Mouse (Mus musculus): ENCODE data around the gene Cd44.

Gene Cd44

DNA sequence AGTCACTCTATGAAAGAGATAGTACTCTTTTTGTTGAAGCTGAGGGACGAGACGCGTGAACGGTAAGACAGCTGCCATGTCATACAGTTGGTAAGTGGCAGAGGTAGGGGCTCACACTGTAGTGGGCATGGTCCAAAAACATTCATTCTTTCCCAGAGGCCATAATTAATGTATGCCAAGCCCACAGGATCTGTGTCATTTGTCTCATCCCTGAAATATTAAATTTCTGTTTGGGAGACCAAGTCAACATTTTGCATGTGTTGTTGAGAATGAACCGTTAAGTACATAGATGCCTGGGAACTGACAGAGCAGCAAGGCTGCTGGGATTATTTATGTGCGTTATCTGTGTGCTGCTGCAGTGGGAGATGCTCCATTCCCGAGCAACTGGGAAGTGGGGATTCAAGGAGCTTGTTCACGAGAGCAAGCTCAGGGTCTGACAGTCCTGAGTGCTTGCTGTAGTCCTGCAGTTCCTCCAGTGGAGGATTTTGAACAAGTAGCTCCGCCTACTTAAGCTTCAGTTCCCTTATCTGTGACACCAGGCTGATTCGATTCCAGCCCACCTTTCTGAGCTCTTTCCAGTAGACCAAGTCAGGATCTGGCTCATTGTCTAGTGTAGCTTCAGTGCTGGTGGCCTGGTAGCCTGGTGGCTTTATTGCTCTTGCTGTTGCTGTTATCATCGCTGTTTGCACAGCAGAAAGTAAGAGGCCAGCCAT, 12.5 kb upstream of the Cd44 start:
- DNase-seq (ENCODE audit: low spot score in 2 of 2), result no peak

- DNase-seq (ENCODE audit: low spot score in 2 of 2), result no peak
Measured at GRCm38 (mm10) chr2:102912951-102913350, 11.5 kb upstream of the Cd44 start.

- no peak for DNase-seq (ENCODE audit: low spot score in 2 of 2)
Measured at GRCm38 (mm10) chr2:102912469-102912868, 11.0 kb upstream of the Cd44 start.

DNA sequence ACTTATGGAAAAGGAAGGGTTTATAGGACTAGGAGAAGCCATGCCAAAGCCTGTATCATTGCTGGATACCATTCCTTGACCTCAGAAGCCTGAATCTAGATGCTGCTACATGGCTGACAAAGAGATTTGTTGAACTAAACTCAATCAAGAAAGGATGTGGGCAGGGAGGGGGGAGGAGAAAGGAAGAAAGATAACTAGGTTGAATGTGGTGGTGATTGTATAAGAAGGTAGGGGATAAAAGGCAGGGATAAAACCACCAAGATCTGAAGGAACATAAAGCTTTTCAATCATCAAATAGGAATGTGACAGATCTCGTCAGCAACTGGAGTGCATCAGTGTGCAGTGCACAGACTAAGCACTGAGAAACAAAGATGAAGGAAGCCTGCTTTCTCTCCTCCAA, 7.9 kb upstream of the Cd44 start:
- DNase-seq (ENCODE audit: low spot score in 2 of 2), result no peak

DNA sequence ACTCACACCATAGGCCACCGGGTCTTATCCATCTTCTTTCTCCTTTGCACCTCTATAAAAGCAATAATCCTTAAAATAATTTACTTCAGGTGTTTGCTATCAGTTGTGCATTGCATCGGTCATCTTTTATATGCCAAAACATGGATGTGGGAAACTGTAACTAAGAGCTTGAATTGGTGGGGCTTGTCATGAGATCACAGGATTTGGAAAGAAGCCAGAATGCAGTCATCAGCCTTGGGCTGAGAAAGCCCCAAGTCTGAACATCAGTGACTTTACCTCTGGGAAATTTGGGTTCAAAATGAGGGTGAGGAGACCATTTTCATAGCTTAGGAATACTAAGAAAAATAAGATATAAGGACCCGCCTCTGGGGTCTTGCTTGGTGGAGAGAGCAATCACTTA, 4.1 kb upstream of the Cd44 start:
- DNase-seq (ENCODE audit: low spot score in 2 of 2), result no peak

- no peak for DNase-seq (ENCODE audit: low spot score in 2 of 2)
Measured at GRCm38 (mm10) chr2:102901828-102902223, 361 bp upstream of the Cd44 start.

GRCm38 (mm10) chr2:102900230-102900721, 1.2 kb downstream of the Cd44 start:
- DNase-seq (ENCODE audit: low spot score in 2 of 2), result no peak

DNA sequence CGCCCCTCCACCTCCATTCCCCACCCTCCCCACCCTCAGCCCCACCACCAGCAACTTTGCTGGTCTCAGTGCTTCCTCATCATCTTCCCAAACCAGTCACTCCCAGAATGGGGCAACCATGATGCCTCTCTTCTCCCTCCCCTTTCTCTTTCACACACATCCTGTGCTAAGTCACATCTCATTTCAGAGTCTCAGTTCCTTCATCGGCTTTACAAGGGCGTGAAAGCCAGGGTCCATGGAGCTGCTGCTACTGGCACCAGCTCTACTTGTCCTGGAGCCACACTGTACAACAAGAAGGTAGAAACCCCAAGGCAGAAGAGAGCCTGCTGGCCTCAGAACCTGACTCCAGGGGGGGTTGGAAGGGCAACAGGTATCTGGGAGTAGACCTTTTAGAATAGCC, 2.2 kb downstream of the Cd44 start:
- DNase-seq (ENCODE audit: low spot score in 2 of 2), result no peak

DNA sequence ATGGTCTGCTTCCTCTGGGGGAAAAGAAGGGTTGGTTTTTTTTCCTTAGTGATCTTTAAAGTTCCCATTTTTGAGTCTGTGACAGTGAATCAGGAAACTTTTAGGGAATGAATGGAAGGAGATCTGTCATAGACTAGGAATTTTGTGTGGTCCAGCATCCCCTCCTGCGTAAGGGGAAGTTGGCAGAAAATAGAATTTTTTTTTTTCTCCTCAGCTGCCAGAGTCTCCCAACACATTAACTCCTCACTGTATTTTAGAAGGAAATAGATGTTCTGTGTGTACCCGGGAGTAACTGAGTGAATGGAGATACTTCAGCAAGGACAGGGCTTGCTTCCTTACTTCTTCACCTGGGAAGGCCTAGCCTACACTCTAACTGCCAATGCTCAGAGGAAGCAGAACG, 2.9 kb downstream of the Cd44 start:
- no peak for DNase-seq (ENCODE audit: low spot score in 2 of 2)

- no peak for DNase-seq (ENCODE audit: low spot score in 2 of 2)
Measured at GRCm38 (mm10) chr2:102896154-102896553, 5.3 kb downstream of the Cd44 start.

DNA sequence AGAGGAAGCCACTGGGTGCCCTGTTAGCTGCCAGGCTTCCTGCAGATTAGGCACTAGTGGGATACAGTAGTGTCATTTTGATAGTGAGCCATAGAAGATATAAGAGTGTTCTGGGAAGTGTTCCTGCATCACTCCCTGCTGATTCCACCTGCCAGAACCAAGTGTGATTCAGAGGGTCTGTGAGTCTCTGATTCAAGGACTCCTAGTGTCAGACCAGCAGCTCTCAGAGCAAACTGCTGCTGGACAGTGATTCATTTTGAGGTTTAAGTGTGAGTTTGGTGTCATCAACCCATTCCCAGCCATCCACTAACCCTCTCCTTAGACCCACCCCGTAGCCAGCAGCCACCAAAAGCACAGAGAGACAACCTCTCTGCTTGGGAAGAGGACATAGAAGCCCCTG, 6.3 kb downstream of the Cd44 start:
- no peak for DNase-seq (ENCODE audit: low spot score in 2 of 2)

- no peak for DNase-seq (ENCODE audit: low spot score in 2 of 2)
Measured at GRCm38 (mm10) chr2:102894785-102895184, 6.7 kb downstream of the Cd44 start.

- DNase-seq (ENCODE audit: low spot score in 2 of 2), result no peak
Measured at GRCm38 (mm10) chr2:102888688-102889225, 12.7 kb downstream of the Cd44 start.

GRCm38 (mm10) chr2:102887137-102887536, 14.3 kb downstream of the Cd44 start:
- no peak for DNase-seq (ENCODE audit: low spot score in 2 of 2)

DNA sequence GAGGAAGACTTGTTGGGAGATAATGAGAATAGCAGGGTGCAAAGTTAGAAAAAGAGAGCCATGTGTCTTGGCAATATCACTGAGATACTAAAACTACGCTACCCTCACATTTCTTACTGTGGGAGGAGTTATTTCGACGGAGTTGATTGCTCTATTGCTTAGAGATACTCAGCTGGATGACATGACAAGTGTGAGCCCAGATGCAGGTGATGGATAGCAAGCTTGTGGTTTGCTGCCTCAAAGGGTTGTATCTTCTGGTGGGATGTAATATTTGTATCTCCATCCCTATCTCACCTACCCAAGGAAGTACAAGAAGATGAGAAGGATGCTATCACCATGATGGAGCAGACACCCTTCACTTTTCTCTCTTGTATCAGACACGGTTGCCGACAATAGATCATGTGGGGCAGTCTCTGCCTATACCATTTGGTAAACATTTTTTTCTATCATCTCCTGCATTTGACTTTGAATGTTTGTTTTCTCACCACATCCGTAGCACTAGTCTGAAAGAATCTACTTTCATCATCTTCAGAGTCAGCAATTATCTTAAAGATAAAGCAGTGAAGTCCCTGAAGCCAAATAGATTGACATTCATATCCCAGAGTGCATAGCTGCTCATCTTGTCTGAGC, 15.0 kb downstream of the Cd44 start:
- no peak for DNase-seq (ENCODE audit: low spot score in 2 of 2)

DNA sequence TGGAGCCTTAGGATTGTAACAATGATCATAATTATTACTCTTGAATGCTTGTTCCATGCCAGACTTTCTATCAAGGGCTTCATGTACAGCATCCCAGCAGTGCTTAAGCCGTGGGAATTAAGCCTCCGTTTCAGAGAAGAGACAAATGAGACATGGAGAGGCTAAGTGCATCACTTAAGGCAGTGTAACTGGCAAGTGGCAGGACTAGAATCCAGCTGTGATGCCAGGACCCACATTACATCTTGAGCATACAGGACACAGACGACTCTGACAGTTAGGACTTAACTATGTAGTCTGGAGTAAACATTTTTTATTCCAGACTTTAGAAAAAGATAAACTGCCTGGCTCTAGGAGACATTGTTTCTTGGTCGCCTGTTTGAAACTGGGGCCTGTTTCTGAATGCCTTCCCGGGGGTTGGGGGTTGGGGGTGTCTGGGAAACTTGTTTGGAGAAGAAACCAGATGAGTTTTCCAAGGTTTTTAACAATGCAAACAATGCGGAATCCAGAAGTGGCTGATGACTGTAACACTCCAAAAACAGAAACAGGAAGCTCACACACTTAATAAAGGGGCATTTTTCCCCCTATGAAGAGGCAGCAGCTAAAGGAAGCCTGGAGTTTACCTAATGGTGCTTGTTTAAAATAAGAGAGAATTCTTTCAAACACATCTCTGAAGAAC, 18.7 kb downstream of the Cd44 start:
- DNase-seq (ENCODE audit: low spot score in 2 of 2), result no peak

GRCm38 (mm10) chr2:102882004-102882588, 19.4 kb downstream of the Cd44 start:
- peak in 1 of 2 experiments; percentile 12 for DNase-seq (ENCODE audit: low spot score in 2 of 2)

GRCm38 (mm10) chr2:102878513-102878912, 23.0 kb downstream of the Cd44 start:
- DNase-seq (ENCODE audit: low spot score in 2 of 2), result no peak

DNA sequence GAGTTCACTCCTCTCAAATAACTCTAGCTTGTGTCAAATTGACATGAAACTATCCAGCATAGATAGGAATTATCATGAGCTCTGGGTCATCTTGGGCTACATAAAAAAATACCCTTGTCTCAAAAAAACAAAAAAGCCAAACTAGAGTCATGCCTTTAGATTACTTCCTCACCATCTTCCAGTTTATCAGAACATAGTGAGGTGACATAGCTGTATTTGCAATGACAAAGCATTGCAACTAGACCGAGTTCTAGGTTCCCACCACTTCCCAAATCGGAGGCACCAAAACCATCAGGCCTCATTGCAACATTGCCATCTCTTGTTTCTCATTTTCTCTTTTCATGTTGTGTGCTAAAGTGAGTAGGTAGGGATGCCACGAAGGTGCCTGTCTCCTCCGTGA, 24.0 kb downstream of the Cd44 start:
- DNase-seq (ENCODE audit: low spot score in 2 of 2), result no peak

DNA sequence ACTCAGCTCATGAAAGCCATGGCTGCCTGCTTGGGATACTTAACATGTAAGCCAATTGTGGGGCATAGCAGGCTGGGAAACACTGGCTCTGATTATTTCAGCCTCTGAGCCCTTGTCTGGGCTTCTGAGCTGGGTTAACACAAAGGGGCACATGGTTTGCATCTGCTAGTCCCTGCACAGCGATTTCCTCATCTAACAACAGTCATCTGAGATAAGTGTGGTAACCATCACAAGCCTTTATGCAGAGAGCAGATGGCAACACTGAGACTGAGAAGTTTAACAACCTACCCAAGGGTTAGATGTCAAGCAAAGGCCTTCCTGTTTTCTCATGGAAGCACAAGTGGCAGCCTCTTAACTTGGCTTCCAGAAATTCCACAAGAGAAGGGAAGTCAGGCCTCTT, 25.3 kb downstream of the Cd44 start:
- no peak for DNase-seq (ENCODE audit: low spot score in 2 of 2)

DNA sequence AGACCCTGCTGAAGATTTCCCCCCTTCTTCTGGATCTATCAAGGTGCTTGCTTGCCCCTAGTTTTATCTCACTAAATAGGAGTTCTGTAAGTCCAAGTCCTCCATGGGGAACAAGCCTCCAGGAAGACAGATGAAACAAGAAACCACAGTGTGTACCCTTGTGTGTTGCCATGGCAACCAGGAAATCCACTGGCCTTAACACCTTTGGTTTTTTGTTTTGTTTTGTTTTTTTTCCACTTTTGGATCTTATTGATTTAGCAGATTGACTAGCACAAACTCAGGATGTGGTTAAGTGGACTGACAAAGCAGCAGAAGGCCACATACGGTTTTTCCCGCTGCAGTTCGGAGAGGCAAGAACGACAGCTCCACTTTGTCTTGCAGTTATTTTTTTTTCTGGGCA, 27.6 kb downstream of the Cd44 start:
- DNase-seq (ENCODE audit: low spot score in 2 of 2), result no peak

GRCm38 (mm10) chr2:102873194-102873593, 28.3 kb downstream of the Cd44 start:
- DNase-seq (ENCODE audit: low spot score in 2 of 2), result no peak

Measured in frontal cortex, postnatal 36 days (tissue).